Mouse (Mus musculus) E14TG2a.4 (cell line): ENCODE results near the gene Elp1.
A peak's percentile ranks its signal among the peaks of the same experiment; 100 is the strongest.

Experiments
- H3K27me3 ChIP-seq: 2 replicates; pipeline ENCODE4 v1.6.1; 2014; ENCODE audit warnings: low read length, control low read depth; ENCODE audit not compliant: insufficient read depth
- H3K36me3 ChIP-seq: 2 replicates; pipeline ENCODE4 v1.6.1; 2014; ENCODE audit warnings: low read length, control low read depth; ENCODE audit not compliant: insufficient read depth
- H3K4me1 ChIP-seq: replicated peaks from 2 replicates; pipeline ENCODE4 v1.6.1; 2014; ENCODE audit warnings: low read depth, low read length, control low read depth
- H3K4me3 ChIP-seq: replicated peaks from 2 replicates; pipeline ENCODE4 v1.5.1; 2014; ENCODE audit warnings: mild to moderate bottlenecking, low read length
- H3K9me3 ChIP-seq: 2 replicates; pipeline ENCODE4 v1.6.1; 2014; ENCODE audit warnings: low read length, control low read depth
- CTCF ChIP-seq: conservative IDR thresholded peaks from 2 replicates; pipeline ENCODE4 v1.5.1; 2014; ENCODE audit warnings: low read length
- NANOG ChIP-seq: IDR thresholded peaks from 2 replicates; pipeline ENCODE4 v1.6.1; 2014; ENCODE audit warnings: borderline replicate concordance, low read length, mixed read lengths
- POU5F1 ChIP-seq: IDR thresholded peaks from 2 replicates; pipeline ENCODE4 v1.6.1; 2014; ENCODE audit warnings: low read length, borderline replicate concordance

Gene Elp1

DNA sequence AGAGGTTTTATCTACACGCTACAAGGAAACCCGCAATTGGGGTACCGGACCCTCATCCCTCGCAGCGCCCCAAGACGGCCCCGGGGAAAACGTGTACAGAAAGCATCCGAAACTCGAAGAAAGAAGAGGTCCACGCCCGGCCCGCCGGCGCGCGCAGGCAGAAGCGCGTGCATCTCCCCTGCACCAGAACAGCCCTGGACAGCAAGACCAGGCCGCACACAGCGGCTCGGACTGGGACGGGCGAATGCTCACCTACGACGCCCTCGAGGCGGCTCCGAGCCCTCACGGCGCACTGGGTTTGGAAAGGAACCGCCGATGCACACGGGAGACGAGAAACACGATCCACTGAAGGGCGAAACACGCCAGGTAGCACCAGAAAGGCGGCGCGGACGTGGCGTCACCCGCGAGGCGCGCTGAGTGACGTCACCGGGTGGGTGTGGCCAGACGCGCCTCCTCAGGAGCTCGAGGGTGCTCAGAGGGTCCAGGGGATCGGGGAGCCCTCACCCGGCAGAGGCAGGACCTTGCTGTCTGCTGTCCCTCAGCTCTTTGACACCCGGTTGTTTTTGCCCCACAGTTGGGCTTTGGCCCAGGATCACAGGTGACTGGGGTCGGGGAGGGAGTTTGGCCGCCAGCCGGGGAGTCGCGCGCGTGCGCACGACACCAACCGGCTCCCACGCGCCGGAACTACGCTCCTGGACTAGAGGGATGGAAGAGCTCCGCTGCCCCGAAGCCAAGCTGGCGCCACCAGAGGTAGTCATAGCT is at the start of gene Elp1, which contains the start of gene Fam206a:
Elp1 (minus strand) TSS at position 425 of the 762 bp plus-strand sequence.
Fam206a (plus strand) TSS at position 439 of the 762 bp plus-strand sequence.
- Histone ChIP-seq H3K36me3 (peaks cover 74% of the 10 kb centered on the region), H3K4me3 (peak within 1 kb of the TSS; percentile 97)

DNA sequence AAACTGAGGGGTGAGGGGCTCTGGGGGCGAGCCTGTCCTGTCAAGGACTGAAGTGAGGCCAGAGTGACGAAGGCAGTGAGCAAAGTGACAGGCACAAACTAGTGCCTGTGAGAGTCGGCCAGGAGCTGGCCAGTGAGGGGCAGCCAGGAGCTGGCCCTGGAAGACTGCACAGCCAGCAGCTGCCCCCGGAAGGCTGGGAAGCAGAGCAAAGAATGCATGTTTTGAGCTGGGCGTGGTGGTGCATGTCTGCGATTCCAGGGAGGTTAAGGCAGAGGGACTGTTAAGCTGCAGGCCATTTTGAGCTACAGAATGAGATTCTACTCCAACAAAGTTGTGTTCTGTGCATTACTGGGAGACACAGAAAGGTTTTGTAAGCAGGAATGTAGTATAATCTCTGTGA is 48.6 kb upstream of the Elp1 start:
- H3K36me3 ChIP-seq, result no peaks in the 10 kb centered on the region
- no peak overlapping the region for H3K4me3 ChIP-seq
- TF ChIP-seq CTCF (no peak), NANOG (no peak), POU5F1 (no peak)
- H3K27me3 ChIP-seq, result no peaks in the 10 kb centered on the region
- H3K4me1 ChIP-seq, result peaks cover 83% of the 10 kb centered on the region
- H3K9me3 ChIP-seq, result no peaks in the 10 kb centered on the region

More for the DNA sequence above, at the start of gene Elp1, which contains the start of gene Fam206a:
- TF ChIP-seq CTCF (no peak), NANOG (no peak), POU5F1 (no peak)
- H3K9me3 ChIP-seq, result no peaks in the 10 kb centered on the region
- H3K27me3 ChIP-seq, result peaks cover 3% of the 10 kb centered on the region; the same call in 1 of the 2 replicates
- H3K4me1 ChIP-seq, result peaks cover 26% of the 10 kb centered on the region

DNA sequence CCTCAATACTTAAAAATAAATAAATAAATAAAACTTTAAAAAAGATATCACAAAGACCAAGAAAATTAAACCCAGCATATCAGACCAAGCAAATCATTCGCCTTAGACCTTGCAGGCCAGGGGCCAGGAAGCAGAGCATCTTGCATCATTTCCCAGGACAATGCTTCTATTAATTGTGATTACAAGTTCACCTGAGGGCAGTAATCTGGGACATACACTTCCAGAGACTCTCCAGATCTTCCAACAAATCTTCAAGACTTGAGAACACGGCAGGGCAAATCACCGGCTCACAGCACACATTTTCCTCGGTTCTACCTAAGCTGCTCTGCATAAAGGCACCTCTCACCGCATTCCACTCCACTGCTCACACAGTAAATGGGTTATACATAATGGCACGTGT is 45.9 kb upstream of the Elp1 start:
- Histone ChIP-seq H3K4me3 (no peak overlapping the region), H3K27me3 (no peaks in the 10 kb centered on the region), H3K4me1 (peaks cover 73% of the 10 kb centered on the region), H3K9me3 (no peaks in the 10 kb centered on the region), H3K36me3 (peaks cover 18% of the 10 kb centered on the region)
- TF ChIP-seq NANOG (no peak), POU5F1 (no peak), CTCF (no peak)

GRCm38 (mm10) chr4:56847400-56847799 is 45.3 kb upstream of the Elp1 start:
- Histone ChIP-seq H3K36me3 (peaks cover 25% of the 10 kb centered on the region), H3K4me3 (no peak overlapping the region), H3K9me3 (no peaks in the 10 kb centered on the region), H3K4me1 (peaks cover 73% of the 10 kb centered on the region), H3K27me3 (no peaks in the 10 kb centered on the region)
- TF ChIP-seq CTCF (no peak), POU5F1 (no peak), NANOG (no peak)

DNA sequence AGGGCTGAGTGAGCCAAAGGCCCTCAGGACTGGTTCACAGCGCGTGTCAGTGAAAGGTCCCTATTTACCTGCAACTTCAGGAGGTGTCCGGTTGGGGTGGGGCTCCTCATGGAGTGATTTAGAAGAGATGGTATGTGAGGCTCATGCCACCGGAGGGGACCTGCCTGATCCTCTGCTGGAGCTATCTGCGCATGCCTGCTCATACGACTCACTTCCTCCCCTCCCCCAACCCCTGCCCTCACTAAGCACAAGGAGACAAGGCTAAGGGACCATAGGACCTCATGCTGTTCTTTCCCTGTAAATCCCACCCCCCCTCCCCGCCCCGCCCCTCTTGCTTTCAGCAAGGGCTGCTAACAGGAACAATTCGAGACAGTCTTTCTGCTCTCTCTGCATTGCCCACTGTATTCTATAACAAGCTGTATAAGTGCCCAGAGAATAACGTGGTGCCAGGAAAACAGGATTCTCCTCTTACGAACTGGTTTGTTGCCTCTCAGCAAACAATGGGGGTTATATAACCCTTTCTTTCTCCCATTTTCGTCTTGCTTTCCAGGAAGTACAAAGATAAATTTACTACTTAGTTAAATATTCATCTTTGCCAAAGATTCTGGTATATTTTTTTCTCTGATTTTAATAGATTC is 43.9 kb upstream of the Elp1 start:
- H3K9me3 ChIP-seq, result no peaks in the 10 kb centered on the region
- H3K36me3 ChIP-seq, result peaks cover 39% of the 10 kb centered on the region
- H3K4me1 ChIP-seq, result peaks cover 66% of the 10 kb centered on the region
- H3K27me3 ChIP-seq, result no peaks in the 10 kb centered on the region
- H3K4me3 ChIP-seq, result peak overlapping the region; percentile 82
- TF ChIP-seq CTCF, result no peak
- TF ChIP-seq NANOG, result no peak
- no peak for TF ChIP-seq POU5F1

- Histone ChIP-seq H3K4me3 (peak overlapping the region; percentile 82), H3K9me3 (no peaks in the 10 kb centered on the region), H3K27me3 (no peaks in the 10 kb centered on the region), H3K36me3 (peaks cover 50% of the 10 kb centered on the region), H3K4me1 (peaks cover 57% of the 10 kb centered on the region)
- TF ChIP-seq NANOG (no peak), CTCF (0 out of 2 replicates have a peak, but pooled peaks have one; percentile 21)
Observed at GRCm38 (mm10) chr4:56844911-56845310, 42.8 kb upstream of the Elp1 start.

DNA sequence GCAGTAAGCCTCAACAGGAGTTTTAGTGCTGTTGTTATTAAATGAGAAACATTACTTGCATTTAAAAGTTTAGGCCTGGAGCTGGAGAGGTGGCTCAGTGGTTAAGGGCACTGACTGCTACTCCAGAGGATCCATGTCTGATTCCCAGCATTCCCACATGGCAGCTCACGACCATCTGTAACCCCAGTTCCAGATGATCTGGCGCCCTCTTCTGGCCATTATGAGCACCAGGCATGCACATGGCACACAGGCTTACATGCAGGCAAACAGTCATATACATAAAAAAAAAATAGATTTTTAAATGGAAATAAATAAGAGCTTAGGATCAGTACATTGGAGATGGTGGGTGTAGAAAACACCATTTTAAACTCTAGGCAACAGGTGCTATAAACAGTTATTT is 41.8 kb upstream of the Elp1 start:
- peak overlapping the region; percentile 82; the same call in 1 of the 2 replicates for H3K4me3 ChIP-seq
- H3K9me3 ChIP-seq, result no peaks in the 10 kb centered on the region
- TF ChIP-seq CTCF, result peak; percentile 69
- TF ChIP-seq POU5F1, result no peak
- no peaks in the 10 kb centered on the region for H3K27me3 ChIP-seq
- peaks cover 57% of the 10 kb centered on the region for H3K36me3 ChIP-seq
- peaks cover 49% of the 10 kb centered on the region for H3K4me1 ChIP-seq

- peaks cover 38% of the 10 kb centered on the region for H3K4me1 ChIP-seq
- no peak overlapping the region for H3K4me3 ChIP-seq
- H3K36me3 ChIP-seq, result peaks cover 72% of the 10 kb centered on the region
- no peaks in the 10 kb centered on the region for H3K9me3 ChIP-seq
- TF ChIP-seq POU5F1 (no peak), CTCF (no peak), NANOG (no peak)
- no peaks in the 10 kb centered on the region for H3K27me3 ChIP-seq
Observed at GRCm38 (mm10) chr4:56842501-56842900, 40.4 kb upstream of the Elp1 start.
